Mouse (Mus musculus): ENCODE results near the gene Radil. TPM values are rescaled to one million over a fixed set of nuclear protein-coding genes. Genes with fewer than 3 reads are reported as not detected.
A peak's percentile ranks its signal among the peaks of the same experiment; 100 is the strongest.

Radil gene
- polyA plus RNA-seq, 1 experiment from 2014 or later = 3.2 TPM

- no peaks in the 10 kb centered on the region for H3K9me3 ChIP-seq
- no peaks in the 10 kb centered on the region for H3K36me3 ChIP-seq (replicated peaks)
- peaks cover 21% of the 10 kb centered on the region for H3K27me3 ChIP-seq
- no peak overlapping the region for H3K9ac ChIP-seq
- no peak overlapping the region for H3K27ac ChIP-seq
- WGBS = 75% methylated on average over 8 of the region's 8 CpGs
- H3K4me1 ChIP-seq = no peaks in the 10 kb centered on the region; the same call in 1 of the 2 replicates
- H3K4me3 ChIP-seq (replicated peaks) = no peak overlapping the region
- ATAC-seq (ENCODE audit: low FRiP score) = no peak
- H3K4me2 ChIP-seq = no peak overlapping the region
Observed at GRCm38 (mm10) chr5:142524711-142525464, 26.0 kb downstream of the Radil start.

- Histone ChIP-seq H3K4me3 (replicated peaks) (no peak overlapping the region), H3K4me2 (no peak overlapping the region)
- 90% methylated on average over 11 of the region's 11 CpGs for WGBS
Observed at GRCm38 (mm10) chr5:142521195-142521866, 29.6 kb downstream of the Radil start.

GRCm38 (mm10) chr5:142520360-142520759 lies 30.5 kb downstream of the Radil start:
- Histone ChIP-seq H3K9me3 (no peaks in the 10 kb centered on the region), H3K27me3 (no peaks in the 10 kb centered on the region), H3K27ac (no peak overlapping the region), H3K36me3 (replicated peaks) (no peaks in the 10 kb centered on the region), H3K4me3 (replicated peaks) (no peak overlapping the region), H3K4me1 (no peaks in the 10 kb centered on the region; the same call in 1 of the 2 replicates), H3K9ac (no peak overlapping the region), H3K4me2 (no peak overlapping the region)
- ATAC-seq (ENCODE audit: low FRiP score) = no peak
- WGBS = 81% methylated on average over 4 of the region's 4 CpGs

More at GRCm38 (mm10) chr5:142521195-142521866, 29.6 kb downstream of the Radil start:
- no peaks in the 10 kb centered on the region for H3K9me3 ChIP-seq
- H3K4me1 ChIP-seq = no peaks in the 10 kb centered on the region; the same call in 1 of the 2 replicates
- no peaks in the 10 kb centered on the region for H3K36me3 ChIP-seq (replicated peaks)
- no peak for ATAC-seq (ENCODE audit: low FRiP score)
- no peak overlapping the region for H3K9ac ChIP-seq
- no peak overlapping the region for H3K27ac ChIP-seq
- no peaks in the 10 kb centered on the region for H3K27me3 ChIP-seq

GRCm38 (mm10) chr5:142518973-142519372 lies 31.9 kb downstream of the Radil start:
- 66% methylated on average over 6 of the region's 6 CpGs for WGBS
- Histone ChIP-seq H3K27me3 (no peaks in the 10 kb centered on the region), H3K9ac (no peak overlapping the region), H3K9me3 (no peaks in the 10 kb centered on the region), H3K4me2 (no peak overlapping the region), H3K27ac (no peak overlapping the region), H3K4me1 (no peaks in the 10 kb centered on the region), H3K4me3 (replicated peaks) (no peak overlapping the region), H3K36me3 (replicated peaks) (no peaks in the 10 kb centered on the region)
- ATAC-seq (ENCODE audit: low FRiP score) = no peak

GRCm38 (mm10) chr5:142512112-142512511 lies 38.8 kb downstream of the Radil start:
- H3K9ac ChIP-seq = no peak overlapping the region
- H3K4me2 ChIP-seq = no peak overlapping the region
- H3K36me3 ChIP-seq (replicated peaks) = no peaks in the 10 kb centered on the region
- WGBS = 89% methylated on average over 4 of the region's 4 CpGs
- no peak overlapping the region for H3K4me3 ChIP-seq (replicated peaks)
- H3K9me3 ChIP-seq = no peaks in the 10 kb centered on the region
- no peaks in the 10 kb centered on the region; the same call in 1 of the 2 replicates for H3K27me3 ChIP-seq
- ATAC-seq (ENCODE audit: low FRiP score) = no peak
- H3K27ac ChIP-seq = no peak overlapping the region
- peaks cover 13% of the 10 kb centered on the region for H3K4me1 ChIP-seq

GRCm38 (mm10) chr5:142510061-142510414 lies 40.9 kb downstream of the Radil start:
- H3K9me3 ChIP-seq = no peaks in the 10 kb centered on the region
- WGBS = 38% methylated on average over 7 of the region's 7 CpGs
- ATAC-seq (ENCODE audit: low FRiP score) = no peak
- no peak overlapping the region for H3K27ac ChIP-seq
- H3K4me2 ChIP-seq = 0 out of 2 replicates have a peak overlapping the region, but pooled peaks have one; percentile 36
- no peaks in the 10 kb centered on the region for H3K36me3 ChIP-seq (replicated peaks)
- no peaks in the 10 kb centered on the region; the same call in 1 of the 2 replicates for H3K27me3 ChIP-seq
- peaks cover 13% of the 10 kb centered on the region for H3K4me1 ChIP-seq
- H3K9ac ChIP-seq = 0 out of 2 replicates have a peak overlapping the region, but pooled peaks have one; percentile 42
- no peak overlapping the region for H3K4me3 ChIP-seq (replicated peaks)

- Histone ChIP-seq H3K36me3 (replicated peaks) (no peaks in the 10 kb centered on the region), H3K27ac (peak overlapping the region; percentile 66; the same call in 1 of the 2 replicates), H3K4me3 (replicated peaks) (no peak overlapping the region), H3K27me3 (no peaks in the 10 kb centered on the region; the same call in 1 of the 2 replicates), H3K4me1 (peaks cover 13% of the 10 kb centered on the region), H3K4me2 (peak overlapping the region; percentile 36), H3K9ac (peak overlapping the region; percentile 42; the same call in 1 of the 2 replicates), H3K9me3 (no peaks in the 10 kb centered on the region)
- peak; percentile 49 for ATAC-seq (ENCODE audit: low FRiP score)
- WGBS = 7% methylated on average over 15 of the region's 15 CpGs
Observed at GRCm38 (mm10) chr5:142509141-142510060, 41.5 kb downstream of the Radil start.

GRCm38 (mm10) chr5:142505695-142506423 lies 45.0 kb downstream of the Radil start:
- Histone ChIP-seq H3K9me3 (no peaks in the 10 kb centered on the region), H3K4me3 (replicated peaks) (no peak overlapping the region), H3K4me1 (peaks cover 13% of the 10 kb centered on the region), H3K4me2 (no peak overlapping the region), H3K27ac (no peak overlapping the region), H3K36me3 (replicated peaks) (no peaks in the 10 kb centered on the region), H3K27me3 (peaks cover 9% of the 10 kb centered on the region), H3K9ac (no peak overlapping the region)
- no peak for ATAC-seq (ENCODE audit: low FRiP score)
- 73% methylated on average over 3 of the region's 3 CpGs for WGBS

- H3K27me3 ChIP-seq = peaks cover 9% of the 10 kb centered on the region
- no peaks in the 10 kb centered on the region for H3K36me3 ChIP-seq (replicated peaks)
- H3K4me2 ChIP-seq = no peak overlapping the region
- H3K9ac ChIP-seq = no peak overlapping the region
- H3K27ac ChIP-seq = no peak overlapping the region
- no peak overlapping the region for H3K4me3 ChIP-seq (replicated peaks)
- peaks cover 7% of the 10 kb centered on the region for H3K4me1 ChIP-seq
- ATAC-seq (ENCODE audit: low FRiP score) = no peak
- no peaks in the 10 kb centered on the region for H3K9me3 ChIP-seq
- WGBS = 80% methylated on average over 3 of the region's 3 CpGs
Observed at GRCm38 (mm10) chr5:142504175-142504574, 46.7 kb downstream of the Radil start.

GRCm38 (mm10) chr5:142502414-142502813 lies 48.5 kb downstream of the Radil start:
- WGBS = 9% methylated on average over 3 of the region's 3 CpGs
- Histone ChIP-seq H3K36me3 (replicated peaks) (no peaks in the 10 kb centered on the region), H3K27me3 (peaks cover 9% of the 10 kb centered on the region), H3K9ac (no peak overlapping the region), H3K9me3 (no peaks in the 10 kb centered on the region), H3K27ac (no peak overlapping the region), H3K4me2 (no peak overlapping the region), H3K4me3 (replicated peaks) (no peak overlapping the region), H3K4me1 (peaks cover 4% of the 10 kb centered on the region; the same call in 1 of the 2 replicates)
- peak; percentile 91 for ATAC-seq (ENCODE audit: low FRiP score)

- Histone ChIP-seq H3K4me3 (replicated peaks) (no peak overlapping the region), H3K27me3 (peaks cover 9% of the 10 kb centered on the region), H3K36me3 (replicated peaks) (no peaks in the 10 kb centered on the region), H3K9me3 (no peaks in the 10 kb centered on the region), H3K27ac (no peak overlapping the region), H3K9ac (no peak overlapping the region), H3K4me1 (peaks cover 5% of the 10 kb centered on the region), H3K4me2 (no peak overlapping the region)
- no peak for ATAC-seq (ENCODE audit: low FRiP score)
- 81% methylated on average over 10 of the region's 10 CpGs for WGBS
Observed at GRCm38 (mm10) chr5:142500918-142501317, 50.0 kb downstream of the Radil start.

All from forebrain, embryonic 12.5 days (tissue).